Mouse (Mus musculus) liver, postnatal 0 days (tissue): ENCODE results near the gene Tmem183a. TPM values are rescaled to one million over a fixed set of nuclear protein-coding genes. Genes with fewer than 3 reads are reported as not detected.
A peak's percentile ranks its signal among the peaks of the same experiment; 100 is the strongest.

Experiments used
- ATAC-seq: fragments of 200-750 bp; cut with Nextera tagmentation; 2 replicates; pipeline ENCODE4 v1.8.0; 2017; ENCODE audit warnings: mild to moderate bottlenecking, moderate library complexity
- DNase-seq: peaks from one replicate; pipeline ENCODE4 v3.0.0-alpha.2; 2016
- H3K27ac ChIP-seq: fragments of 300-500 bp; sonication (generic); 2 replicates; pipeline ENCODE4 v1.5.1; 2014; ENCODE audit warnings: antibody characterized with exemption, moderate library complexity, mild to moderate bottlenecking, low read depth
- H3K27me3 ChIP-seq: fragments of 300-500 bp; sonication (generic); 2 replicates; pipeline ENCODE4 v1.6.1; 2014; ENCODE audit warnings: low read length, control low read depth, mixed read lengths; ENCODE audit not compliant: insufficient read depth
- H3K36me3 ChIP-seq: fragments of 300-500 bp; sonication (generic); replicated peaks from 2 replicates; pipeline ENCODE4 v1.6.1; 2014; ENCODE audit warnings: mild to moderate bottlenecking, control low read depth, low read length, moderate library complexity, mixed read lengths; ENCODE audit not compliant: insufficient read depth
- H3K4me1 ChIP-seq: fragments of 300-500 bp; sonication (generic); 2 replicates; pipeline ENCODE4 v1.6.1; 2014; ENCODE audit warnings: antibody characterized with exemption, mild to moderate bottlenecking, control low read depth; ENCODE audit not compliant: insufficient read depth
- H3K4me2 ChIP-seq: fragments of 300-500 bp; sonication (generic); 2 replicates; pipeline ENCODE4 v1.6.1; 2014; ENCODE audit warnings: low read depth, mild to moderate bottlenecking, low read length, moderate library complexity, mixed read lengths
- H3K4me3 ChIP-seq: fragments of 300-500 bp; sonication (generic); 2 replicates; pipeline ENCODE4 v1.5.1; 2014; ENCODE audit warnings: low read depth, low read length
- H3K9ac ChIP-seq: fragments of 300-500 bp; sonication (generic); replicated peaks from 2 replicates; pipeline ENCODE4 v1.6.1; 2014; ENCODE audit warnings: mild to moderate bottlenecking, moderate library complexity
- H3K9me3 ChIP-seq: fragments of 300-500 bp; sonication (generic); 2 replicates; pipeline ENCODE4 v1.6.1; 2016; ENCODE audit warnings: mild to moderate bottlenecking, control low read depth, low read length, mixed read lengths
- CTCF ChIP-seq: sonication (generic); IDR thresholded peaks from 2 replicates; pipeline ENCODE4 v1.5.1; 2016; ENCODE audit warnings: antibody characterized with exemption, low read depth
- EP300 ChIP-seq: IDR thresholded peaks from 2 replicates; pipeline ENCODE4 v1.6.1; 2016; ENCODE audit warnings: antibody characterized with exemption, low read depth, mild to moderate bottlenecking
- WGBS: fragments of 180-500 bp; shearing (Covaris S2); extraction: QIAGEN DNeasy Blood & Tissue Kit; methylation state at CpG from one replicate; pipeline ENCODE4 v1.1.7; 2014; ENCODE audit not compliant: insufficient replicate concordance; 5-methylcytosine and 5-hydroxymethylcytosine counted together
- polyA plus RNA-seq: library from polyadenylated mRNA; unstranded; fragments of >200 nt; fragmentation: Nextera tagmentation; extraction: Ambion mirVana; gene quantifications from 2 replicates; pipeline ENCODE4 v1.2.1, GENCODE M21; 2015

The Tmem183a gene
- polyA plus RNA-seq, result 44.1 and 46.1 TPM in 2 replicates

GRCm38 (mm10) chr1:134361857-134362212 lies at the start of gene Tmem183a:
TSS of gene Tmem183a (minus strand) at chr1:134361979.
- Histone ChIP-seq H3K27me3 (no peaks in the 10 kb centered on the region), H3K4me2 (peak within 1 kb of the TSS; percentile 68), H3K4me3 (peak within 1 kb of the TSS; percentile 82), H3K9me3 (no peaks in the 10 kb centered on the region), H3K4me1 (peaks cover 13% of the 10 kb centered on the region), H3K9ac (peak within 1 kb of the TSS; percentile 93), H3K27ac (peak within 1 kb of the TSS; percentile 96), H3K36me3 (peaks cover 27% of the 10 kb centered on the region)
- TF ChIP-seq EP300, result no peak
- no peak for TF ChIP-seq CTCF
- 3% methylated on average over 38 of the region's 38 CpGs for WGBS
- DNase-seq (peak; percentile 97), ATAC-seq (peak; percentile 95)

- H3K9me3 ChIP-seq, result no peaks in the 10 kb centered on the region
- ATAC-seq (no peak), DNase-seq (no peak)
- H3K27ac ChIP-seq, result no peak overlapping the region
- 83% methylated on average over 8 of the region's 8 CpGs for WGBS
- peaks cover 26% of the 10 kb centered on the region for H3K36me3 ChIP-seq
- H3K4me2 ChIP-seq, result no peak overlapping the region
- H3K9ac ChIP-seq, result no peak overlapping the region
- TF ChIP-seq EP300 (no peak), CTCF (no peak)
- peaks cover 9% of the 10 kb centered on the region for H3K4me1 ChIP-seq
- H3K4me3 ChIP-seq, result no peak overlapping the region
- no peaks in the 10 kb centered on the region for H3K27me3 ChIP-seq
These were observed 46.3 kb upstream of the Tmem183a start for GRCm38 (mm10) chr1:134408080-134408479.

GRCm38 (mm10) chr1:134406414-134406771 lies 44.6 kb upstream of the Tmem183a start:
- peak overlapping the region; percentile 85 for H3K9ac ChIP-seq
- peak overlapping the region; percentile 83 for H3K27ac ChIP-seq
- TF ChIP-seq EP300, result no peak
- no peak for TF ChIP-seq CTCF
- peaks cover 26% of the 10 kb centered on the region for H3K36me3 ChIP-seq
- 20% methylated on average over 8 of the region's 8 CpGs for WGBS
- peak overlapping the region; percentile 90 for H3K4me3 ChIP-seq
- peaks cover 9% of the 10 kb centered on the region for H3K4me1 ChIP-seq
- no peaks in the 10 kb centered on the region for H3K27me3 ChIP-seq
- no peaks in the 10 kb centered on the region for H3K9me3 ChIP-seq
- DNase-seq (no peak), ATAC-seq (no peak; the same call in 1 of the 2 replicates)
- H3K4me2 ChIP-seq, result peak overlapping the region; percentile 90

DNA sequence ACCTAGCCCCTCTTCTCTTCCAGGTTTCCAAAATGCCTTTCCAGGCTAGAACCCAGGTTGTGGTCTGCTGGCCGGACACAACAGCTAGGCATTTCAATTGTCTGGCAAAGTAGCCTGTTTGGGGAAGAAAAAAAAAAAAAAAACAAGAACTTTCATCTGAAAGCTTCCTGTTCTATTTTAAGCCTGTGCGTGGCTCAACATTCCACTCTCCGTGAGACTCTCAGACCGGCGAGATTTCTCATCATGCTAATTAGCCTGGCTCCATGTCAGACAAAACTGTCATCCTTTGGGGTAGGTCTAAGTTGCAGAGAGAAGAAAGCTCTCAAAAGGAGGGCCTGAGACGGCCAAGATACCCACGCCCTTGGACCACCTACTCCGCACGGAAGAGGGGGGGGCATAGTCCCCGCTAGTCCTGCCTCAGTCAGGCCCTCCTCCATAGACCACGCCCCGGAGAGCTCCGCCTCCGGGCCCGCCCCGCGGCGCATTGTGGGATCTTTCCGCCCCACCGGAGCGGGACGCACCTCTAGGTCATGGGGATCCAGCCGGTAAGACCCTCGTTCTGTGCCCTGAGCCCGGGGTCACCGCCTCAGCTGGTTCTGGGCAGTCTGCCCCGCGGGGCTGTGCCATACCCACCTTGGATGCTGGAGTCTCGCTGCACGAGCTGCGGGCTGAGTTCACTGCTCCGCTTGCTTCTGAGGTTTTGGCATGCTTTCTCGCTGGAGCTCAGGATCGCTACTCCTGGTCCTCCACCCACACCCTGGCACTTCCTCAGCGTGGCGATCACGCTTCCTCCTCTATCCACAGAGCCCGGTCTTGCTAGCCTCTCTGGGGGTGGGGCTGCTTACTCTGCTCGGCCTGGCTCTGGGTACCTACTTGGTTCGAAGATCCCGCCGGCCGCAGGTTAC lies 44.0 kb upstream of the Tmem183a start, which contains the start of gene Cyb5r1:
Cyb5r1 (plus strand) TSS at position 51 of the 905 bp plus-strand sequence.
- no peaks in the 10 kb centered on the region for H3K9me3 ChIP-seq
- TF ChIP-seq CTCF (no peak), EP300 (no peak)
- H3K36me3 ChIP-seq, result peaks cover 22% of the 10 kb centered on the region
- peak; percentile 89 for DNase-seq
- H3K4me1 ChIP-seq, result peaks cover 9% of the 10 kb centered on the region
- H3K27ac ChIP-seq, result peak within 1 kb of the TSS; percentile 83
- H3K4me3 ChIP-seq, result peak within 1 kb of the TSS; percentile 90
- peak within 1 kb of the TSS; percentile 85 for H3K9ac ChIP-seq
- ATAC-seq, result peak; percentile 96
- whole genome bisulfite sequencing, result under 1% methylated on average over 36 of the region's 43 CpGs
- H3K4me2 ChIP-seq, result peak within 1 kb of the TSS; percentile 90
- H3K27me3 ChIP-seq, result no peaks in the 10 kb centered on the region

DNA sequence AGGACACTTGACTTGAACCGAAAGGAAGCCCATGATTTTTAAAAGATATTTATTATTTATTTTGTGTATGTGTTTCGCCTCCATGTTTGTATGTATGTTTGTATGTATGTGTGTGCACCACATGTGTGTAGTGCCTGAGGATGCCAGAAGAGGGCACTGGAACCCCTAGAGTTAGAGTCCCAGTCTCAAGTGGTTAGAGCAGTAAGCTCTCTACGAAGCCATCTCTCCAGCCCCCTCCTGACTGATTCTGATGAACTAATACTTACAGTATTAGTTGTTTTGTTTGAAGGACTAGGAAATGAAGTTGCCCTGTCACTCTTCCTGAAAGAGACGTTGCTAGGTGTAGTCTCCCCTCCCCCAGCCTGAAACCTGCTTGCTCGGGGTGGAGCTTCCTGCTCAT lies 38.0 kb upstream of the Tmem183a start:
- WGBS, result 70% methylated on average over 5 of the region's 5 CpGs
- DNase-seq, result no peak
- no peaks in the 10 kb centered on the region for H3K36me3 ChIP-seq

GRCm38 (mm10) chr1:134398210-134398609 lies 36.4 kb upstream of the Tmem183a start:
- Histone ChIP-seq H3K4me3 (no peak overlapping the region), H3K4me1 (no peaks in the 10 kb centered on the region), H3K9me3 (no peaks in the 10 kb centered on the region), H3K27ac (no peak overlapping the region), H3K9ac (no peak overlapping the region), H3K4me2 (no peak overlapping the region), H3K36me3 (no peaks in the 10 kb centered on the region), H3K27me3 (no peaks in the 10 kb centered on the region)
- ATAC-seq (no peak), DNase-seq (no peak)
- 83% methylated on average over 12 of the region's 12 CpGs for WGBS
- TF ChIP-seq CTCF, result no peak
- no peak for TF ChIP-seq EP300

More for the DNA sequence above, 38.0 kb upstream of the Tmem183a start:
- TF ChIP-seq EP300 (no peak), CTCF (peak; percentile 49)
- Histone ChIP-seq H3K9ac (no peak overlapping the region), H3K4me3 (no peak overlapping the region), H3K9me3 (no peaks in the 10 kb centered on the region), H3K4me2 (no peak overlapping the region), H3K27ac (no peak overlapping the region), H3K27me3 (no peaks in the 10 kb centered on the region), H3K4me1 (no peaks in the 10 kb centered on the region)
- no peak for ATAC-seq
